12 mouse cellular contexts compared by ENCODE assay signal in genomic region chr14:25635746-25636145, GRCm38 (mm10). TPM values are rescaled to one million over a fixed set of nuclear protein-coding genes. Genes with fewer than 3 reads are reported as not detected.
DNase-seq lines count a peak whose midpoint lies in the region; ATAC-seq and TF ChIP-seq lines count a peak whose summit lies in the region.
"Had no signal": no experiment of that assay in that cellular context is flagged by ENCODE, and none has a peak within 500 bp of the region (broad histone marks: within the 10 kb centered on the region; RNA-seq: fewer than 3 reads in every experiment).

No protein-coding gene starts in this region.

- H3K27ac ChIP-seq in hindbrain, embryonic 13.5 days, result peak overlapping the region; percentile 86
- no peak overlapping the region; the same call in 1 of the 2 replicates for H3K27ac ChIP-seq in hindbrain, embryonic 11.5 days (ENCODE audit: low read depth, low read length)
- peak overlapping the region; percentile 76 for H3K27ac ChIP-seq in forebrain, embryonic 13.5 days
- H3K27ac ChIP-seq in midbrain, embryonic 15.5 days, result peak overlapping the region; percentile 60
- H3K27ac ChIP-seq in thymus, adult 2 months (ENCODE audit: control insufficient read depth, insufficient read depth, low read length), result no peak overlapping the region

- peak; percentile 66 for DNase-seq in cerebellum, adult 9-11 months
- DNase-seq in cerebellum, postnatal 4 days (ENCODE audit: low spot score in 2 of 2), result no peak
- no peak for DNase-seq in hindbrain, embryonic 11.5 days (ENCODE audit: low spot score)
- DNase-seq in embryo, embryonic 9.5 days (ENCODE audit: extremely low spot score), result no peak
- DNase-seq in thymus, adult 2 months, result no peak
- DNase-seq: kidney, postnatal 10 days; thymus, postnatal 14 days had no signal

- H3K4me1 ChIP-seq in hindbrain, embryonic 13.5 days (replicated peaks), result peaks cover 92% of the 10 kb centered on the region
- H3K4me1 ChIP-seq in hindbrain, embryonic 11.5 days (replicated peaks; ENCODE audit: control insufficient read depth, insufficient read depth, low read length), result peaks cover 3% of the 10 kb centered on the region; the same call in 1 of the 2 replicates
- peaks cover 74% of the 10 kb centered on the region for H3K4me1 ChIP-seq in forebrain, embryonic 13.5 days
- peaks cover 60% of the 10 kb centered on the region for H3K4me1 ChIP-seq in midbrain, embryonic 15.5 days
- H3K4me1 ChIP-seq in thymus, adult 2 months (replicated peaks; ENCODE audit: control insufficient read depth, insufficient read depth, low read length), result peaks cover 8% of the 10 kb centered on the region

- H3K27me3 ChIP-seq in hindbrain, embryonic 13.5 days, result no peaks in the 10 kb centered on the region
- H3K27me3 ChIP-seq in hindbrain, embryonic 11.5 days (ENCODE audit: control insufficient read depth, insufficient read depth, low read length), result no peaks in the 10 kb centered on the region
- H3K27me3 ChIP-seq in forebrain, embryonic 13.5 days, result no peaks in the 10 kb centered on the region
- H3K27me3 ChIP-seq in midbrain, embryonic 15.5 days (replicated peaks), result no peaks in the 10 kb centered on the region
- H3K27me3 ChIP-seq in thymus, adult 2 months (ENCODE audit: control insufficient read depth, insufficient read depth, low read length), result no peaks in the 10 kb centered on the region

- H3K9me3 ChIP-seq in hindbrain, embryonic 13.5 days, result no peaks in the 10 kb centered on the region
- no peaks in the 10 kb centered on the region for H3K9me3 ChIP-seq in hindbrain, embryonic 11.5 days (ENCODE audit: control insufficient read depth, low read length)
- H3K9me3 ChIP-seq in forebrain, embryonic 13.5 days (replicated peaks), result no peaks in the 10 kb centered on the region
- no peaks in the 10 kb centered on the region for H3K9me3 ChIP-seq in midbrain, embryonic 15.5 days

- peaks cover 52% of the 10 kb centered on the region for H3K36me3 ChIP-seq in hindbrain, embryonic 13.5 days
- H3K36me3 ChIP-seq in hindbrain, embryonic 11.5 days (ENCODE audit: control insufficient read depth, insufficient read depth, low read length), result peaks cover 16% of the 10 kb centered on the region
- peaks cover 68% of the 10 kb centered on the region for H3K36me3 ChIP-seq in forebrain, embryonic 13.5 days (ENCODE audit: poor library complexity, severe bottlenecking)
- H3K36me3 ChIP-seq in midbrain, embryonic 15.5 days (replicated peaks), result 0 out of 2 replicates have a peak, but pooled peaks cover 16% of the 10 kb centered on the region
- peaks cover 7% of the 10 kb centered on the region; the same call in 1 of the 2 replicates for H3K36me3 ChIP-seq in thymus, adult 2 months (ENCODE audit: control insufficient read depth, insufficient read depth, low read length)

- 54% methylated on average over 12 of the region's 12 CpGs for WGBS in hindbrain, embryonic 13.5 days
- WGBS in hindbrain, embryonic 11.5 days, result 67% methylated on average over 12 of the region's 12 CpGs
- WGBS in forebrain, embryonic 13.5 days, result 61% methylated on average over 12 of the region's 12 CpGs
- 67% methylated on average over 12 of the region's 12 CpGs for WGBS in midbrain, embryonic 15.5 days
- WGBS in thymus, adult 2 months, result 94% methylated on average over 12 of the region's 12 CpGs

- H3K4me2 ChIP-seq in hindbrain, embryonic 13.5 days, result no peak overlapping the region
- H3K4me2 ChIP-seq in hindbrain, embryonic 11.5 days (replicated peaks; ENCODE audit: low read depth, low read length), result no peak overlapping the region
- H3K4me2 ChIP-seq in forebrain, embryonic 13.5 days, result peak overlapping the region; percentile 14; the same call in 1 of the 2 replicates
- no peak overlapping the region for H3K4me2 ChIP-seq in midbrain, embryonic 15.5 days
- H3K4me2 ChIP-seq: liver, embryonic 11.5 days had no signal

- H3K4me3 ChIP-seq in hindbrain, embryonic 13.5 days, result no peak overlapping the region
- H3K4me3 ChIP-seq in hindbrain, embryonic 11.5 days (ENCODE audit: low read depth, low read length), result no peak overlapping the region
- no peak overlapping the region for H3K4me3 ChIP-seq in forebrain, embryonic 13.5 days
- H3K4me3 ChIP-seq in midbrain, embryonic 15.5 days, result no peak overlapping the region
- no peak overlapping the region for H3K4me3 ChIP-seq in thymus, adult 2 months (ENCODE audit: control insufficient read depth, insufficient read depth, low read length)

- H3K9ac ChIP-seq in hindbrain, embryonic 13.5 days, result peak overlapping the region; percentile 46; the same call in 1 of the 2 replicates
- no peak overlapping the region for H3K9ac ChIP-seq in hindbrain, embryonic 11.5 days (ENCODE audit: low read depth, low read length)
- peak overlapping the region; percentile 27; the same call in 1 of the 2 replicates for H3K9ac ChIP-seq in forebrain, embryonic 13.5 days
- no peak overlapping the region for H3K9ac ChIP-seq in midbrain, embryonic 15.5 days

- TF ChIP-seq CTCF in thymus, adult 2 months (IDR thresholded peaks at IDR 0.05; ENCODE audit: borderline replicate concordance, control insufficient read depth, extremely low read depth, insufficient read depth, low read length, poor library complexity), result no peak

- no peak for ATAC-seq in hindbrain, embryonic 13.5 days (ENCODE audit: low FRiP score)
- no peak for ATAC-seq in hindbrain, embryonic 11.5 days (ENCODE audit: low FRiP score)
- no peak for ATAC-seq in forebrain, embryonic 13.5 days
- no peak for ATAC-seq in midbrain, embryonic 15.5 days (replicated peaks)
- ATAC-seq: lung, postnatal 0 days had no signal

- no peak for TF ChIP-seq POLR2A in thymus, adult 2 months (IDR thresholded peaks at IDR 0.05; ENCODE audit: control insufficient read depth, extremely low read depth, insufficient read depth, low read length, poor library complexity)

RNA-seq across cellular contexts. Expression of gene Ppif, which starts 58.2 kb away (rescaled TPM):
- 28.0 and 32.0 TPM in 2 replicates for polyA plus RNA-seq in hindbrain, embryonic 13.5 days (2015; fragmentation: Nextera tagmentation; extraction: Ambion mirVana)
- 32.3 and 33.3 TPM in 2 replicates for polyA plus RNA-seq in hindbrain, embryonic 11.5 days (2014; fragmentation: Nextera tagmentation; extraction: Ambion mirVana)
- polyA plus RNA-seq in forebrain, embryonic 13.5 days (2015; fragmentation: Nextera tagmentation; extraction: Ambion mirVana), result 22.8 and 29.5 TPM in 2 replicates
- polyA plus RNA-seq in midbrain, embryonic 15.5 days (2015; fragmentation: Nextera tagmentation; extraction: Ambion mirVana), result 30.6 and 32.0 TPM in 2 replicates
- 105 and 108 TPM in 2 replicates for polyA plus RNA-seq in thymus, adult 2 months (2012; rRNA removed)

Comparison
In these comparisons a context has a peak if more than half of its experiments do, and no peak if none do; other contexts are left out.
1. H3K27ac ChIP-seq: peak in hindbrain, embryonic 13.5 days (single experiment), forebrain, embryonic 13.5 days (single experiment) and midbrain, embryonic 15.5 days (single experiment); none in hindbrain, embryonic 11.5 days (single experiment) and thymus, adult 2 months (single experiment).
2. H3K9ac ChIP-seq: peak in hindbrain, embryonic 13.5 days (single experiment) and forebrain, embryonic 13.5 days (single experiment); none in hindbrain, embryonic 11.5 days (single experiment) and midbrain, embryonic 15.5 days (single experiment).